Mouse (Mus musculus): ENCODE data around the gene Tymp. TPM values are rescaled to one million over a fixed set of nuclear protein-coding genes. Genes with fewer than 3 reads are reported as not detected.
A peak's percentile ranks its signal among the peaks of the same experiment; 100 is the strongest.

The Tymp gene
- 1.2 and 1.4 TPM in 2 replicates for polyA plus RNA-seq (2016; fragmentation: Nextera tagmentation; extraction: Ambion mirVana)

GRCm38 (mm10) chr15:89376957-89377356 is at the start of gene Tymp:
TSS of gene Tymp (minus strand) at chr15:89377039.
- peaks cover 12% of the 10 kb centered on the region for H3K36me3 ChIP-seq (replicated peaks)
- peak within 1 kb of the TSS; percentile 18; the same call in 1 of the 2 replicates for H3K4me3 ChIP-seq
- WGBS: 13% methylated on average over 16 of the region's 16 CpGs
- H3K27ac ChIP-seq: no peak within 1 kb of the TSS
- peaks cover 59% of the 10 kb centered on the region for H3K4me1 ChIP-seq
- no peaks in the 10 kb centered on the region for H3K9me3 ChIP-seq
- no peak for DNase-seq (ENCODE audit: extremely low spot score, low spot score)
- H3K27me3 ChIP-seq (ENCODE audit: poor library complexity, severe bottlenecking): peaks cover 74% of the 10 kb centered on the region

GRCm38 (mm10) chr15:89425711-89426121 is 48.9 kb upstream of the Tymp start, which contains the start of gene Cpt1b:
TSS of gene Cpt1b (minus strand) at chr15:89425863.
- Histone ChIP-seq H3K36me3 (replicated peaks) (peaks cover 45% of the 10 kb centered on the region), H3K27me3 (ENCODE audit: poor library complexity, severe bottlenecking) (0 out of 2 replicates have a peak, but pooled peaks cover 5% of the 10 kb centered on the region), H3K4me1 (peaks cover 38% of the 10 kb centered on the region), H3K9me3 (no peaks in the 10 kb centered on the region), H3K27ac (peak within 1 kb of the TSS; percentile 36; the same call in 1 of the 2 replicates), H3K4me3 (peak within 1 kb of the TSS; percentile 29)
- 27% methylated on average over 6 of the region's 6 CpGs for WGBS
- DNase-seq (ENCODE audit: extremely low spot score, low spot score): no peak

GRCm38 (mm10) chr15:89424621-89425020 is 47.8 kb upstream of the Tymp start:
- H3K4me3 ChIP-seq: no peak overlapping the region

GRCm38 (mm10) chr15:89421938-89422337 is 45.1 kb upstream of the Tymp start:
- Histone ChIP-seq H3K9me3 (no peaks in the 10 kb centered on the region), H3K36me3 (replicated peaks) (peaks cover 67% of the 10 kb centered on the region), H3K27ac (no peak overlapping the region), H3K4me3 (no peak overlapping the region), H3K27me3 (ENCODE audit: poor library complexity, severe bottlenecking) (0 out of 2 replicates have a peak, but pooled peaks cover 5% of the 10 kb centered on the region), H3K4me1 (peaks cover 18% of the 10 kb centered on the region)
- DNase-seq (ENCODE audit: extremely low spot score, low spot score): no peak
- WGBS: 92% methylated on average over 9 of the region's 9 CpGs

More at GRCm38 (mm10) chr15:89424621-89425020, 47.8 kb upstream of the Tymp start:
- no peak for DNase-seq (ENCODE audit: extremely low spot score, low spot score)
- H3K27ac ChIP-seq: no peak overlapping the region
- no peaks in the 10 kb centered on the region for H3K9me3 ChIP-seq
- 86% methylated on average over 8 of the region's 8 CpGs for WGBS
- 0 out of 2 replicates have a peak, but pooled peaks cover 5% of the 10 kb centered on the region for H3K27me3 ChIP-seq (ENCODE audit: poor library complexity, severe bottlenecking)
- H3K36me3 ChIP-seq (replicated peaks): peaks cover 55% of the 10 kb centered on the region
- H3K4me1 ChIP-seq: peaks cover 30% of the 10 kb centered on the region

GRCm38 (mm10) chr15:89415282-89415681 is 38.4 kb upstream of the Tymp start:
- Histone ChIP-seq H3K36me3 (replicated peaks) (peaks cover 36% of the 10 kb centered on the region), H3K27ac (no peak overlapping the region), H3K27me3 (ENCODE audit: poor library complexity, severe bottlenecking) (no peaks in the 10 kb centered on the region), H3K4me3 (no peak overlapping the region), H3K9me3 (no peaks in the 10 kb centered on the region), H3K4me1 (no peaks in the 10 kb centered on the region)
- 90% methylated on average over 8 of the region's 8 CpGs for WGBS
- no peak for DNase-seq (ENCODE audit: extremely low spot score, low spot score)

- no peak for DNase-seq (ENCODE audit: extremely low spot score, low spot score)
- Histone ChIP-seq H3K4me1 (no peaks in the 10 kb centered on the region), H3K36me3 (replicated peaks) (no peaks in the 10 kb centered on the region), H3K27ac (no peak within 1 kb of the TSS), H3K4me3 (no peak within 1 kb of the TSS), H3K9me3 (peaks cover 20% of the 10 kb centered on the region), H3K27me3 (ENCODE audit: poor library complexity, severe bottlenecking) (no peaks in the 10 kb centered on the region)
- 89% methylated on average over 24 of the region's 24 CpGs for WGBS
These were observed 33.3 kb upstream of the Tymp start, which contains the start of gene Syce3 for GRCm38 (mm10) chr15:89410118-89410517. TSS of gene Syce3 (minus strand) at chr15:89410503.

- Histone ChIP-seq H3K4me3 (no peak overlapping the region), H3K36me3 (replicated peaks) (no peaks in the 10 kb centered on the region), H3K27me3 (ENCODE audit: poor library complexity, severe bottlenecking) (no peaks in the 10 kb centered on the region), H3K27ac (no peak overlapping the region), H3K4me1 (no peaks in the 10 kb centered on the region), H3K9me3 (peaks cover 20% of the 10 kb centered on the region)
- no peak for DNase-seq (ENCODE audit: extremely low spot score, low spot score)
These were observed 29.9 kb upstream of the Tymp start for GRCm38 (mm10) chr15:89406691-89407090.

- H3K9me3 ChIP-seq: peaks cover 18% of the 10 kb centered on the region
- 89% methylated on average over 10 of the region's 10 CpGs for WGBS
- no peak for DNase-seq (ENCODE audit: extremely low spot score, low spot score)
- no peaks in the 10 kb centered on the region for H3K27me3 ChIP-seq (ENCODE audit: poor library complexity, severe bottlenecking)
- no peaks in the 10 kb centered on the region for H3K4me1 ChIP-seq
- no peak overlapping the region for H3K27ac ChIP-seq
- no peak overlapping the region for H3K4me3 ChIP-seq
- no peaks in the 10 kb centered on the region for H3K36me3 ChIP-seq (replicated peaks)
These were observed 28.2 kb upstream of the Tymp start for GRCm38 (mm10) chr15:89404831-89405623.

GRCm38 (mm10) chr15:89402471-89402870 is 25.6 kb upstream of the Tymp start:
- WGBS: 84% methylated on average over 1 of the region's 1 CpGs
- Histone ChIP-seq H3K9me3 (peaks cover 4% of the 10 kb centered on the region), H3K27ac (no peak overlapping the region), H3K4me1 (0 out of 2 replicates have a peak, but pooled peaks cover 3% of the 10 kb centered on the region), H3K36me3 (replicated peaks) (no peaks in the 10 kb centered on the region), H3K4me3 (no peak overlapping the region), H3K27me3 (ENCODE audit: poor library complexity, severe bottlenecking) (no peaks in the 10 kb centered on the region)
- DNase-seq (ENCODE audit: extremely low spot score, low spot score): no peak

GRCm38 (mm10) chr15:89399716-89400115 is 22.9 kb upstream of the Tymp start:
- WGBS: 53% methylated on average over 1 of the region's 1 CpGs
- no peak overlapping the region for H3K4me3 ChIP-seq
- H3K4me1 ChIP-seq: 0 out of 2 replicates have a peak, but pooled peaks cover 3% of the 10 kb centered on the region
- DNase-seq (ENCODE audit: extremely low spot score, low spot score): no peak
- no peaks in the 10 kb centered on the region for H3K9me3 ChIP-seq
- H3K27me3 ChIP-seq (ENCODE audit: poor library complexity, severe bottlenecking): no peaks in the 10 kb centered on the region
- H3K36me3 ChIP-seq (replicated peaks): no peaks in the 10 kb centered on the region
- no peak overlapping the region for H3K27ac ChIP-seq

GRCm38 (mm10) chr15:89398146-89398545 is 21.3 kb upstream of the Tymp start:
- H3K36me3 ChIP-seq (replicated peaks): no peaks in the 10 kb centered on the region
- H3K9me3 ChIP-seq: no peaks in the 10 kb centered on the region
- H3K27ac ChIP-seq: no peak overlapping the region
- no peaks in the 10 kb centered on the region for H3K27me3 ChIP-seq (ENCODE audit: poor library complexity, severe bottlenecking)
- no peak overlapping the region for H3K4me3 ChIP-seq
- WGBS: 81% methylated on average over 2 of the region's 2 CpGs
- no peak for DNase-seq (ENCODE audit: extremely low spot score, low spot score)
- H3K4me1 ChIP-seq: 0 out of 2 replicates have a peak, but pooled peaks cover 3% of the 10 kb centered on the region

GRCm38 (mm10) chr15:89396883-89397282 is 20.0 kb upstream of the Tymp start:
- Histone ChIP-seq H3K27me3 (ENCODE audit: poor library complexity, severe bottlenecking) (no peaks in the 10 kb centered on the region), H3K27ac (no peak overlapping the region), H3K4me1 (0 out of 2 replicates have a peak, but pooled peaks cover 3% of the 10 kb centered on the region), H3K4me3 (no peak overlapping the region), H3K36me3 (replicated peaks) (no peaks in the 10 kb centered on the region), H3K9me3 (no peaks in the 10 kb centered on the region)
- no peak for DNase-seq (ENCODE audit: extremely low spot score, low spot score)
- 87% methylated on average over 4 of the region's 4 CpGs for WGBS

GRCm38 (mm10) chr15:89390081-89390480 is 13.2 kb upstream of the Tymp start:
- H3K4me3 ChIP-seq: no peak overlapping the region
- H3K36me3 ChIP-seq (replicated peaks): no peaks in the 10 kb centered on the region
- DNase-seq (ENCODE audit: extremely low spot score, low spot score): no peak
- WGBS: 92% methylated on average over 10 of the region's 10 CpGs
- peaks cover 31% of the 10 kb centered on the region for H3K27me3 ChIP-seq (ENCODE audit: poor library complexity, severe bottlenecking)
- no peaks in the 10 kb centered on the region; the same call in 1 of the 2 replicates for H3K4me1 ChIP-seq
- H3K27ac ChIP-seq: no peak overlapping the region
- no peaks in the 10 kb centered on the region for H3K9me3 ChIP-seq
